Mouse (Mus musculus): ENCODE data around the gene Kcnma1.

The Kcnma1 gene

DNA sequence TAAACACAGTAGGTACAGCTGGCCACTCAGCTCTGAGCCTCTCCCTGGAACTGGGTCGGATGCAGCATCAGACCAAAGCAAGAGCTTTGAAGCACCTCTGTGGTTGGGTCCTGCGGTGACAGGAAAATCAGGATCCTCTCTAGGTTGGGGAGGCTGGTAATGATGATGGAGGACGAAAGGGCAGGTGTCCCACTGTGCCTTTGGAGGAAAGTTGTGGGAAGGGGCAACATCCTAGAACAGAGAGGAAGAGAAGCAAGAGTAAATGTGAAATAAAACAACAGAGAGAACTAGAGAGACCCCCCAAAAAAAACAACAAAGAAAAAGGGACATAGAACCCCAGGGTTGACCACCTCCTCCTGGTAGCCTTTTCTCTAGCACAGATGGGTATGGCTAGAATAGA, at the start of gene Kcnma1:
Gene Kcnma1, minus strand, starts transcription at position 101 of the 400 bp plus-strand sequence.
- DNase-seq, result no peak

DNA sequence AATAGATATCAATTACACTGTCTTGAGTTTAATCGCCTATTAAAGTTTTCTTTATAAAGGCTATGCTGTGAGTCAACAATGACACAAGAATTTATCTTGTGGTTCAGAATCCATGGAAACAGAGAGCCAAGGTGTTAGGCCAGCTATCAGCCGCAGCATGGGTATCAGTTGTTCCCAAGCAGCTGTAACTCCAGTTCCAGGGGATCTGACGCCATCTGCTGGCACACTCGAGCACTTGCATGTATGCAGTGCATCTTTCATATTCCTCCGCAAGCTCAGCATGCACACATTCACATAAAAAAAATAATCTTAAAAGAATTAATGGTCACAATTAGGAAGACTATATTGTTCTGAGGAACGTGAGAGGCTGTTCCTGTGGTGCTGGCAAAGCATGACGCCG, 45.5 kb upstream of the Kcnma1 start:
- DNase-seq, result no peak

DNA sequence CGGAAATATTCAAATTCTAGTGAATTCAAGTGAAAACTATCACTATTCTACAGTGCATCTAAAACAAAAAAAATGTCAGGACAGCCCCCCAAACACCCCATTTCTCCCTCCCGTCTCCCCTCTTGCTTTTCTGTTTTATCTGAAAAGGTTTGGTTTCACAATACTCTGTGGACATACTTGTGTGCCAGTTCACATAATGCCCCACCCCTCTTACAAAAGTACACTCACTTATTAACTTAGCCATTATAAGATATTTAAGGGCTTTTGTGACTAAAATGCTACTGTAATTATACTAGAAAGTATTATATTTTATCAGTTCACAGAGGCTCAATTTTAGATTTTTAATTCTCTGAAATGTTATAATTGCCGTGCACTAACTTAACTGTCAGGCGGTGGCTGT, 45.0 kb upstream of the Kcnma1 start:
- DNase-seq, result no peak

DNA sequence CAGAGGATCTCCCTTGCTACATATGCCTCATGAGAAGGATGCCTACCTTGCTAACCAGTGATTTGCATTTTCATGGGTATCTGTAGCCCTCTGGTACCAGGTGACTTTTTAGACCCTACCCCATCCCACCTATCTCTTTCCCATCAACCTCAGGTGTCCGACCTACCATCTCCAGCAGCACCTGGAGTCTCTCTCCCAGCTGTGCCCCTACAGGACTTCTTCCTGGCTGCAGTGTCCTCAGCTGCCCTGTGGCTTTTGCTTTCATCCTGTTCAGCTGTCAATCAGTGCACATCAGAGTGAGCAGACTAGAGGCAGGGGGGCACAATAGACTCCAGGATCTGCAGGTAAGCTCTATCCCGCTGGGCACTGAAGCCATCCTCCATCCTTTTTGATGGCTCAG, 37.5 kb upstream of the Kcnma1 start:
- peak; percentile 63 for DNase-seq

DNA sequence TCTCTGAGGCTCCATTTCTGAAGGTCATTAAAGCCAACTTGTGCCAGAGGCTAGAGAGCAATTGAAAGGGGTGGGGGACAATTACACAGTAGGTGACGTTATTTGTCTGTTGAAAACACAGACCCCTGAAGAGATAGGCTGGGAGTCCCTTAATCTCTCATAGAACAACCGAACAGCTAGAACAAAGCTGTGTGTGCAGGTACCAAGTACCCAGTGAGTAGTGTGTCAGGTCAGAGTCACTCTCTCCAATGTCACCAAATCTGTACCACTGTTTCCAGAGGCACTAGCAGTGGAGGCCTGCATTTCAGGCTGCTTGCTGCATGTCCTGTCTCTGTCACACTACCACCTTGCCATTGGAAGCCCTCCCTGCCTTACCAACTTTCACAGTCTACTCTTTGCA, 22.3 kb upstream of the Kcnma1 start:
- peak; percentile 61 for DNase-seq

DNA sequence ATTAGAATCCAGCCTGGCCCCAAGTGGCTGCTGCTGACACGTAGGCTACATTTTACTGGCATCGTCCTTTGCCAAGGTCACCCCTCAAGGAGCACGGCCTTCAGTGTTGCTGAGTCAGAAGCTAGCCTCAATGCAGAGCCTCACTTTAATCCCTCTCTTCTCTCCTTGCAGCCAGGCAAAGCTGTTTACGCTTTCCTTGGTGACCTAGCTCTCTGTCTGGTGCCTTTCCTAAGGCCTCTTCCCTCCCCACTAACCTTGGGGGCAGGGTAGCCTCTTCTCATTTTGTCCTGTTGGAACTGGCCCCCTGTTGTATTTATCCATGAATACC, 21.9 kb upstream of the Kcnma1 start:
- DNase-seq, result no peak

DNA sequence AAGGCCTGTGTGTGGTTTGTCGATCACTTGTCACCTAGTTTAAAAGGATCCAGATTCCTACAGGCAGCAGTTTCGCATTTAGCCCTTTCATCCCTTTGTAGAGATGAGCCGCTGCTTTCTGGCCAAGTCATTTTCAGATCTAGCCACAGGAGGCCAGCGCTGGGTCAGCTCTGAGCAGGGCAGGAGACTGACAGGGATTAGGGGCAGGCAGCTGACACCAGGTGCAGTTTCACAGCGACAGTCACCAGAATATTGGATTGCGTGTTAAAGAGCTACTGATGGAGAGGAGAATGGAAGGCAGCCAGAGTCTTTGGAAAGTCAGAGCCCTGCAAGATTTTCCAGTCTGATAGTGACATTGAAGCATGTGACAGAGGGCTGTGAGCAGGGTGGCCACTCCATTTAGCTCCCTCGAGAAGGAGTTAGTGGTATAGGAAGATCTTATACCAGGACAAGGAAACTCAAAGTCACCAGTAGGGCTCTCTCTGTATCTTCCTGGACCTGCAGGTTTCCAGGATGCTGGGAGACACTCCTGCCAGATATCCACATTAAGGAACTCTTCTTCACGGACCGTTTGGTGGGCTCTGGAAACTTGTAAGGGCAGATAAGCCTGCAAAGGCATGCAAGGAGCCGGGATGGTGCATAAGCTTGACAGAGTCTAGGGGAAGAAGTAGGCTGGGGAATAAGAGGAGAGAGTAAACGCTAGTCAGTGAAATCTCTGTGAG, 21.4 kb upstream of the Kcnma1 start:
- DNase-seq, result peak; percentile 74

DNA sequence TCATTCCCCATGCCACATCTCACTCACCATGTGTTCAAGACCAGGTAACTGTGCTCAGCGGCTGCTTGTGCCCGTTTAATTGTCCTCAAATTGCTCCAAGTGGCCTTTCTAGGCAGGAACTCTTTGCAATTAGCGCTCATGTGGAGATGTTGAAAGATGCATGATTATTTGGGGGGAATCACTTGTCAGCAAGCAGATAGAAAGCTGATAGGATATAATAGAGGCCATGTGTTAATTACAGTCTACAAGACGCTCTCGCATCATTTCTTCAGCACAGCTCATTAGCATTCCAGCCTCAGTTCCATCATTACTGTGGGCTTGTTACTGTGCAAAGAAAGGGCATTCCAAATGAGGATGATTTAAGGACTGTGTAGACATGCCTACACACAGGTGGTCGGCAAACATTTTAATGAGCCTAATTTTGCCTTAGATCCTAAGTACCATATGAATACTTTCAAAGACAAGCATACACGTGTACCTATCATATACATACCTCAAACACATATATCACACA, 18.6 kb upstream of the Kcnma1 start:
- DNase-seq, result no peak

DNA sequence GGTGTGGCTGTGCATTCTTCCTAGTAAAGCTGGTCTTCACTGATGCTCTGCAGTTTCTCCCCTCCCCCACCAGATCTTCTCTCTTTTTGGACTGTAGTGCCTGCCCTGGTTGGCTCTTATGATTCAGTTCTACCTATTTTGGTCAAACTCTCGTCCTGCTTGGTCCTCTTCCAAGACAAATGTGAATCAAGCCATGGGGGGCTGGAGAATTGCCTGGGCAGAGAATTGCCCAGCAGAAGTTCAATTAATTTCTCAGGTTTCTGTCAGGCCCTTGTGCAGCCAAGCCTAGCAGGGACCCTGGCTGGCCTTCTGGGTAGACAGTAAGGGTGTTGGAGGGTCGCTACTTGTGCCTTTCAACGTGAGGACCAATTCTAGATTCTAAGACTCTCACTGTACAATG, 17.9 kb upstream of the Kcnma1 start:
- DNase-seq, result no peak

DNA sequence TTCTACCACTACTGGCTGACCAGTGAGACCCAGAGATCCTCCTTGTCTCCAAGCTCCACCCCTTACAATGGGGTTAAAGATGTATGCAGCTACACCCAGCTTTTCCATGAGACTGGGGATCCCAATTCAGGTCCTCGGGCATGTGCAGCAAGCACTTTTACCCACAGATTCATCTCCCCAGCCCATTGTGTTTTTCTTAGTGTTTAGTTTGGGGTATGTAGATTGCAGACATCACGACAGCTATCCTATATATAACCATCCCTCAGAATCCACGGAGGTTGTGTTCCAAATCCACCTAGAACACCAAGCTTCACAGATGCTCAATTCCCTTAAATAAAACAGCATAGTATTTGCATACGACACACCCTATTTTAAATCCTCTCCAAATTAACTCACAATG, 6.4 kb upstream of the Kcnma1 start:
- DNase-seq, result peak; percentile 66

DNA sequence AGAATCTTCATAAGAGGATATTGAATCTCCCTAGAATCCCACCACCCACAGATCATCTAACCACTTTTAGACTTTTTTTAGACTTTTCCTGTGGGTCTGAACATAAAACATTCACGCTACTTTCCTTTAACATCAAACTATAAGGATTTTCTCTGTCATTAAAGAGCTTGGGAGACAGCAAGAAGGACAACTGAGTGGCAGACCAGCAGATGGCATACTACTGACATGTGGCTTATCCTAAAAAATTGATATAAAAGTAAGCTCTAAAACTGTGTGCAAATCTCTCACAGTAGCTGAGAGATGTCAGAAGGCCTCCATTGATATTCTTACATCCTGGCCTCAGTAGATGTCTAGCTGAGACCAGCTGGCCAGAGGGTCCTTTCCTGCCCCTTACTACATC, 4.3 kb downstream of the Kcnma1 start:
- DNase-seq, result no peak

DNA sequence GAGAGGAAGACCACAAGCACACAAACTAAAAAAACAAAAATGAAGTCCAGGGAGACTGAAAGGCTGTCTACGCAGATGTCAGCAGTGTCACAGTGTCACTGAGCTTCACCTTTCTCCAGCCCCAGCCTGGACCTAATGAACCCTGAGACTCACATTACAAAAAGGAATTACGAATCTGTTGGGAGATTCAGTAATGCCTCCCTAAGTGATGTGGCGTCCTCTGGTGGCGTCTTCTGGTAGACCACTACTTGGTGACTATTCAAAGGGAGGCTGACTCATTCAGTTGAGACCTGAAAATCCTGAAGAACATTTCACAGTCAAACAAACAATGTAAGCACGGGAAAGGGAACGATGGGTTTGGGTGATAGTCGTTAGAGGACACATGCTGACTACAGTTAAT, 6.0 kb downstream of the Kcnma1 start:
- no peak for DNase-seq

DNA sequence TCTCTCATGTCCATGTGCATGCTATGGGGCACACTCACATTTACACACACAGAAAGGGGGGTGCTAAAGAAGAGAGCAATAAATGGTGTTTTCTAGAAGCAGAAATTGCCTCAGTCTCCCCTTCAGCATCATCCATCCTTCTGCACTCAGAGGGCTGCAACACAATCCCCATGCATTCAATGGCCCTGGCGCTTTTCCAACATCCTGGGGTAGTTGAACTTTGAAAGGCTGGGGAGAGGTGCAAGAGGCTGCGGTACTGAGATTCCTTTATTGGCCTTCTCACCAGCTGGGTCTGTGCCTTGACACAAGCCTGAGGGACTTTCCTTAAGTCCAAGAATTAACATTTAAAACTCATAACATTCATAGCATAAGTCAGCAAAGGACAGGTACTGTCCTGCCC, 8.0 kb downstream of the Kcnma1 start:
- DNase-seq, result no peak

DNA sequence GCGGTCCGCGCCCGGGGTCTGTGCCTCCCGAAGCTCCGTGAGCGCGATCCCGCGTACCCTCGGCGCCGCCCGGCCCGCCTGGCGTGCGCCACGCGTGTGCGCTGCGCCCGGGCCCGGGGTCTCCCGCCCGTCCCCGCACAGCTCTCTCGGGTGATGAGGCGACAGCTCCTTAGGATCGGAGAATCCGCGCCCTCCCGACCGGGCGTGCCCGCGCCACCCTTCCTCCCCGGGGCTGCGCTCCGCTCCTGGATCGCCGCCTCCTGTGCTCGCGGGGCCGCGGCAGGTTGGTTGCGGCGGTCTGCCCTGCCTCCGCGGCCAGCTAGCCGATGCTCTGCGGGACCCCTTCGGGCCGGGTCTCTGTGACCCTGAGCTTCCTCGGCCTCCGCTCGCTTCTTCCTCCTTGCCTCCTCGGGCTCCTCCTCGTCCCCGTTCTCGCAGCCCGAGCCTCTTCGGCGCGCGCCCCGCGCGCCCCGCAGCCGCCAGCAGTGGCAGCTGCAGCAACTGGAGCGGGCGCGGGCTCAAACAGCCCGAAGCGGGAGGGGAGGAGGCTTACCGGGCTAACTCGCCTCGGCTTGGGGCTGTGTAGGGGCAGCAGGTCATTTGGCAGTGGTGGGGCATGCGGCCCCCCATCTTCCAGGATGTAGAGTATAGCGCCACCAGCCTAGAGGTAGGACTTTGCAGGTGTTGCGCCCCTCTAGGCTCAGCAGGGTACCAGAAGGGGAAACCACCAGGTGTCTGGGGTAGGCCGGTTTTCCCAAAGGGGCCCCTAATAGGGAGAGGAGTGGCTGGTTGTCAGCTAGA, 9.6 kb downstream of the Kcnma1 start:
- no peak for DNase-seq

DNA sequence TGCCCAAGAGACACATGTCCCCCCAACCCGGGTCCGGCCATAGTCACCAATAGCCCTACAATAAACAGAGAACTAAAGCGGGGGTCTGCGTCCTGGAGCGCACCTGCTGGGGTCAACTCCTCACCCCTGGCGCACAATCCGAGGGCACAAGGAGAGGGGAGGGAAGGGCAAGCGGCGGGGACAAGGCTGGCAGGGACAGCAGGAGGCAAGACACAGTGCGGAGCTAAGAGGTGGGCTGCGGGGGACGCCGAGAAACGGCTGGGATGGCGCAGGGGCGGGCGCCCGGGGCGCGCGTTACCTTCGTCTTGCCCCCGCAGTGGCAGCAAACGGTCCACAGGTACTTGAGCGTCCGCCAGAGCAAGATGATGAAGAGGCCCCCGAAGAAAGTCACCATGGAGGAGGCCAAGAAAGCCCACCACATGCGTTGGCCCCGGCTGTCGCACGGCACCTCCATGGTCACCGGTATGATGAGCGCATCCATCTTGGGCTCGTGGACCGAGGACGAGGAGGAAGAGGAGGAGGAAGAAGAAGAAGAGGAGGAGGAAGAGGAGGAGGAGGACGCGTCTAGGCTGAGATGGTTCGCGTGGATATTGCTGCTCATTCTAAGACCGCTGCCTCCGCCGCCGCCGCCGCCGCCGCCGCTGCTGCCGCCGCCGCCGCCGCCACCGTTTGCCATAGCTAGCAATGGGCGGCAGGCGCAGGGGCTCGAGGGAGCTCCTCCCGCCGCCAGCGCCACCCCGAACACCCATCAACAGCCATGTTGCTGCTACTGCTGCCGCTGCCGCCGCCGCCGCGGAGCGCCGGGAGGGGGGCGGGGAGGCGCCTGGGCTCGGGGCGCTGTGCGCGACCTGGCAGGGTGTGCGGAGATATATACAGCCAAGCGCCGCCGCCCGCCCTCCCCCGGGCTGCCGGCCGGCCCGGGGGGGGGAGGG, 10.6 kb downstream of the Kcnma1 start:
- DNase-seq, result no peak

DNA sequence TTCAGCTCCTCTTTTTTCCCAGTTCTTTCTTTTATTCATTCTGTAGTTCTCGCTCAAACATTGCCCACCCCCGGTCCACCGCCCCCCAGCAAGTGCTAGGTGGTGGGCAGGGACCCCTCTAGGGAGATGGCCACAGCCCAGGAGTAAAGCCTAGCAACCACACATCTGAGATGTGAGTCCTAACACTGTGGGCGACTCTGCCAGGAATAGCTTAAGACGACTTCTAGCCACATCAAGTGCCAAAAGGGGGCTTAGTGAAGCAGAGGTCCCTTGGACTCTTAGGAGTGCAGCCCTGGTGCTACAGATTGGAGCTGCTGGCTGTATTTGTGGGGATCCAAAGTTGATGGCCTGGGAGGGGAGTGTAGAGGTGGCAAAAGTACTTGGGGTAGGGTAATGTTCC, 11.6 kb downstream of the Kcnma1 start:
- DNase-seq, result no peak

DNA sequence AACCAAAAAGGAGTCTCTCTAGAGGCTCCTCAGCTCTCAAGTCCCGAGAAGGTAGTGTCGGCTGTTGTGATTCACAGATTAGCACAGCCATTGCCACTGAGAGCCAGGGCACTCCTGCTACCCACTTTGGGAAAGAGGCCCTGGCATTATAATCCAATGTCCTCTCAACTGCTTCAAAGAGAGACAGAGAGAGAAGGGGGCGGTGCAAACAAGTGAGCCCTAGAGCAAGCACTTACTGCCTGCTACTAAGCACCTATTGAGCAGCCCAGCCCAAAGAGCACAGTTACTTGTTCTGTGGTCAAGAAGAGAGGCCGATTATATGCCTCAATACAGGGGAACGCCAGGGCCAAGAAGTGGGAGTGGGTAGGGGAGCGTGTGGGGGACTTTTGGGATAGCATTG, 16.4 kb downstream of the Kcnma1 start:
- no peak for DNase-seq

DNA sequence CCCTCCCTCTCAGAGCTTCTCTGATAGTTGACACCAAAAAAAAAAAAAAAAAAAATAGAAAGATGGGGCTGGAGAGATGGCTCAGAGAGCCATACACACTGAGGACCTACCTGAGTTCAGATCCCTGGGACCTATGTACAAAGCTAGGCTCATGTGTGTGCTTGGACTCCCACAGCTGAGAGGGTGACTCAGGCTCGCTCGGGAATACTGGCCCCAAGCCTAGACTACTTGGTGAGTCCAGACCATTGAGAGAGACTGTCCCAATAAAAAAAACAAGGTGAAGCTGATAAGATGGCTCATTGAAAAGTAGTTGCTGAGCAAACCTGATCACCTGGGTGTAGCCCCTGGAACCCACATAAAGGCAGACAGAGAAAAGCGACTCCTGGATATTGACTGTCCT, 18.5 kb downstream of the Kcnma1 start:
- DNase-seq, result no peak

DNA sequence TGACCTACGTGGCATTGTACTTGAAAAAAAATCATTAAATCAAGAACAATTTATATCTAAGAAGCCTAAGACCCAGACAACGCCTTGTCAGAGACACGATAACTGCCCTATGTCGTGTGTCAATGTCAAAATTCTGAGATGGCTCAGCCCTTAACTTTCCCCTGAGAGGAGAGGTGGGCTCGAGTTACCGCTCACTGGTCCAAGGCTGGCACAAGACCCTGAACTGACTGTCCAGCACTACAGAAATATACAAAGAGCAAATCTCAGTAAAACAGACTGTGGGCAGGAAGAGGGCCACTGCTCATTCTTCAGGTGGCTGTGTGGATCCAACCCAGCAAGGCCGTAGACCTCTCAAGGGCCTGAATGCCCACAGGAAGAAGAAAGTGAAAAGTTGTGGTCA, 23.4 kb downstream of the Kcnma1 start:
- DNase-seq, result no peak

DNA sequence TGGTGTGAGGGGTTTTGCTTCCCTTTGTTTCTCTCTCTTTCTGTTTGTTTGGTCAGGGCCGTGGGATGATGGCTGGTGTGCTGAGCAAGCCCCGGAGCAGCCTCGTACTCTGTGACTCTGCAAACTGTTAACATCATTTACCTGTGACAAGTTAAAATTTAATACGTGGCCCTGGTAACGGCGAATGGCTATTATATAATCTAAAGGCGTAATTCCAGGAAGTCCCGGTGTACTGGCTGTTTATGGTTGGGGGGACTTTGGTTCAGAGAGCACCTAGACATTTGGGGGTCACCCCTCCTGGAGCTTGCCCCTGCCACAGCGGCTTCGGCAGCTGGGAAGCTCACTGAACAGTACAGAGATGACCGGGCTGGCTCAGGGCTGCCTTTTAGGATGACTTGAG, 24.6 kb downstream of the Kcnma1 start:
- DNase-seq, result no peak

DNA sequence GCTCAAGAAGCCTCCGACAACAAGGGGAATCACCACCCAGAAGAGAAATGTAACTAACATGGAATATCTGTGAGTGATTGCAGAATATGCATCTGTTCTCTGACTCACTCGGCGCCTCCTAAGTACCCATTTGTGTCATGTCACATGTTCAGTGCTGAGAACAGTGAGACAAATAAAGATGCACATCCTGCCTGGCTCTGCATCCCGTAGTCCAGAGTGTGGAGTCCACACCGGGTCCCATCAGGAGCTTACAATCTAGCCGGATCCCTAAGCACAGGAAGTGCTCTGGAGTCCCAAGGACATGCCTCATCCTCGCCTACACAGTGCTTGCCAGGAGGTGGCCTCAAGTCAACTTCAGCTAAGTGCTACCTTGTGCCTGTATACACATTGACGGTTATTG, 32.1 kb downstream of the Kcnma1 start:
- no peak for DNase-seq

DNA sequence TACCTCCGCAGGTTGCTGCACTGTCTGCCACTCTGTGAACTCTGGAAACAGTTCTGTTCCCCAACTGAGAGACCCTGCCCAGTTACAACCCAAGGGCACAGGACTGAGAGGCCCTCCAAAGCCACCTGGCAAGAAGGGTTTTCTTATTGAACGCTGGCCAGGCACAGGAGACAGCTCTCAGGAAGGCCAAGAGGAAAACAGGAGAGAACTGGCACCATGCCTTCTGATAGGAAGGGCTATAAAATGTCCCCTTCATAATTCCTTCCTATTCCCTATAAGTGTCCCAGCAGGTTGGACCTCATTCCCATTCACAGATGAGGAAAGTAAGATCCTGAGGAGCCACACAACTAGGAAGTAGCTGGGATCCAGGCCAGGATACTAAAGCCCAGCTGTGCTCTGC, 39.6 kb downstream of the Kcnma1 start:
- no peak for DNase-seq

DNA sequence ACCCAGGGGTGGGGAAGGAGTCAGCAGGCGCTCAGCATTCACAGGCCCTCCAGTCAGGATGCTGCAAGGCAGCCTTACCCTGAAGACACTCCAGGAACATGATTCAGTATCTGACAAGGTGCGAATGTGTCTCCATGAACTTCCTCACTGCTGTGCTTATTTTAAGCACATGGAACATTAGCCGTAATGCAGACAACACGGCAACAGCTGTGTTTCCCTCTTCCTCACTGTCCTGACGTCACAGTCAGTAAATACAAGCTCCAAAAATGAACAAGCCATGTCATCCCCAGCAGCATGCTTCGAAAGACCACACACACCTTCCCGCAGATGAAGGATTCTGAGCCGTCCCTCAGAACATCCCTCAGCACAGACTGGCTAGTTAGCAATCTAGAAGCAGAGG, 47.8 kb downstream of the Kcnma1 start:
- no peak for DNase-seq

DNA sequence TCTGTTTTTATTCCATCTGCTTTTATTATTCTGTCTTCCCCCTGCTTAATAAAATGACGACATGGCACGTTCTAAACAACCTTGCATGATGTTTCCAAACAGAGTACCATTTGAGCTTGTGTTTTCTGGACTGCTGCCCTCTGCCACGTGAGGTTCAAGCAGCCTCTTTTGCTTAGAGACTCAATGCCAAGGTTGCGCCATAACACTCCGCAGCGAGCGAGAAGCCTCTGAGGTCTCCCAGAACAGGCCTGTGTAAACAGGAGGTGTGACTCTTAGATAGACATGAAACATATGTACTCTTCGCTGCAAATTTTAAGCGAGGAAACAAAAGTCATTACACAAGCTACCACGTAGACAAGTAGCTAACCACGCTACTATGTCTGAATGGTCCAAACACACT, 55.2 kb downstream of the Kcnma1 start:
- no peak for DNase-seq

Measured in heart, adult 11 months (tissue).